ENCODE assay signal across 21 mouse cellular contexts in genomic region chr5:72261802-72262324, GRCm38 (mm10).
DNase-seq lines count a peak whose midpoint lies in the region; ATAC-seq lines count a peak whose summit lies in the region.
"Had no signal": no experiment of that assay in that cellular context is flagged by ENCODE, and none has a peak within 500 bp of the region (broad histone marks: within the 10 kb centered on the region; RNA-seq: fewer than 3 reads in every experiment).

No protein-coding gene starts in this region.

- ATAC-seq in neutrophil, adult 5-6 weeks (ENCODE audit: extremely low read depth, insufficient number of reproducible peaks, low FRiP score, poor library complexity, severe bottlenecking): peak; percentile 83
- no peak for ATAC-seq in intestine, embryonic 16.5 days
- ATAC-seq: CD4-positive, CD25-positive, alpha-beta regulatory T cell, adult 4 months; forebrain, embryonic 13.5 days; inflammation-experienced regulatory T-cells, adult 6 months; midbrain, embryonic 16.5 days had no signal

- no peak overlapping the region for H3K9ac ChIP-seq in intestine, embryonic 16.5 days (ENCODE audit: low read depth, low read length)
- H3K9ac ChIP-seq: forebrain, embryonic 13.5 days; hindbrain, embryonic 12.5 days; limb, embryonic 12.5 days; liver, embryonic 14.5 days had no signal

- no peak overlapping the region for H3K27ac ChIP-seq in intestine, embryonic 16.5 days (ENCODE audit: low read length)
- H3K27ac ChIP-seq: forebrain, embryonic 13.5 days; gastrocnemius, adult 2 months; hindbrain, embryonic 12.5 days; limb, embryonic 12.5 days; liver, embryonic 14.5 days; midbrain, embryonic 10.5 days had no signal

- no peaks in the 10 kb centered on the region for H3K36me3 ChIP-seq in intestine, embryonic 16.5 days (ENCODE audit: control insufficient read depth, insufficient read depth, low read length)
- H3K36me3 ChIP-seq: hindbrain, embryonic 12.5 days had no signal

- H3K4me2 ChIP-seq in intestine, embryonic 16.5 days (ENCODE audit: low read depth, low read length): no peak overlapping the region
- H3K4me2 ChIP-seq: forebrain, embryonic 13.5 days; hindbrain, embryonic 12.5 days; limb, embryonic 12.5 days had no signal

- H3K4me3 ChIP-seq in intestine, embryonic 16.5 days (ENCODE audit: low read length): no peak overlapping the region
- H3K4me3 ChIP-seq: forebrain, embryonic 13.5 days; gastrocnemius, adult 2 months; hindbrain, embryonic 12.5 days; limb, embryonic 12.5 days; midbrain, embryonic 10.5 days had no signal

- no peaks in the 10 kb centered on the region for H3K27me3 ChIP-seq in intestine, embryonic 16.5 days (replicated peaks; ENCODE audit: control insufficient read depth, insufficient read depth, low read length)
- H3K27me3 ChIP-seq: forebrain, embryonic 13.5 days; hindbrain, embryonic 12.5 days; limb, embryonic 12.5 days had no signal

- 81% methylated on average over 3 of the region's 3 CpGs for WGBS in intestine, embryonic 16.5 days

- no peaks in the 10 kb centered on the region for H3K9me3 ChIP-seq in intestine, embryonic 16.5 days (ENCODE audit: control insufficient read depth, low read length)
- H3K9me3 ChIP-seq: forebrain, embryonic 13.5 days; hindbrain, embryonic 12.5 days; limb, embryonic 12.5 days; midbrain, embryonic 10.5 days had no signal

- DNase-seq in kidney, postnatal 10 days: peak; percentile 38
- no peak for DNase-seq in kidney, postnatal 14 days
- DNase-seq in urinary bladder, postnatal 14 days (ENCODE audit: low spot score): peak; percentile 38
- DNase-seq in urinary bladder, adult 2 months (ENCODE audit: low spot score): no peak
- DNase-seq in lung, postnatal 14 days: peak; percentile 32
- no peak for DNase-seq in spleen, postnatal 14 days (ENCODE audit: low spot score in 2 of 2)
- DNase-seq: cerebellum, adult 2 months; cerebellum, postnatal 25 days; gastrocnemius, adult 2 months; kidney, adult 8-10 months; kidney, postnatal 25 days had no signal

- H3K4me1 ChIP-seq in intestine, embryonic 16.5 days (ENCODE audit: control insufficient read depth, insufficient read depth, low read length): no peaks in the 10 kb centered on the region
- H3K4me1 ChIP-seq: forebrain, embryonic 13.5 days; hindbrain, embryonic 12.5 days; limb, embryonic 12.5 days had no signal

Comparison
In these comparisons a context has a peak if more than half of its experiments do, and no peak if none do; other contexts are left out.
1. DNase-seq: peak in kidney, postnatal 10 days (single experiment), urinary bladder, postnatal 14 days (single experiment) and lung, postnatal 14 days (single experiment); none in kidney, postnatal 14 days (single experiment), urinary bladder, adult 2 months (single experiment) and spleen, postnatal 14 days (0 of 2).